Mouse (Mus musculus) forebrain, embryonic 11.5 days (tissue): ENCODE data around the gene Ephb2. TPM values are rescaled to one million over a fixed set of nuclear protein-coding genes. Genes with fewer than 3 reads are reported as not detected.

Experiments used
- ATAC-seq: fragments of 200-750 bp; cut with Nextera tagmentation; replicated peaks from 2 replicates; pipeline ENCODE4 v1.8.0; 2017; ENCODE audit warnings: moderate TSS enrichment; ENCODE audit not compliant: low FRiP score
- DNase-seq: peaks from one replicate; pipeline ENCODE4 v3.0.0-alpha.2; 2017; ENCODE audit warnings: low spot score
- H3K27ac ChIP-seq: fragments of 300-500 bp; sonication (generic); 2 replicates; pipeline ENCODE4 v1.5.1; 2014; ENCODE audit warnings: low read depth, low read length
- H3K27me3 ChIP-seq: fragments of 300-500 bp; sonication (generic); 2 replicates; pipeline ENCODE4 v1.6.1; 2014; ENCODE audit warnings: mild to moderate bottlenecking, low read length, mixed read lengths; ENCODE audit not compliant: control insufficient read depth, insufficient read depth
- H3K36me3 ChIP-seq: fragments of 300-500 bp; sonication (generic); 2 replicates; pipeline ENCODE4 v1.6.1; 2014; ENCODE audit warnings: mild to moderate bottlenecking, low read length, moderate library complexity, mixed read lengths; ENCODE audit not compliant: control insufficient read depth, insufficient read depth
- H3K4me1 ChIP-seq: fragments of 300-500 bp; sonication (generic); replicated peaks from 2 replicates; pipeline ENCODE4 v1.6.1; 2014; ENCODE audit warnings: low read length, mixed read lengths; ENCODE audit not compliant: control insufficient read depth, insufficient read depth
- H3K4me2 ChIP-seq: fragments of 300-500 bp; sonication (generic); 2 replicates; pipeline ENCODE4 v1.6.1; 2014; ENCODE audit warnings: low read depth, mild to moderate bottlenecking, low read length, moderate library complexity, mixed read lengths; ENCODE audit not compliant: severe bottlenecking
- H3K4me3 ChIP-seq: fragments of 300-500 bp; sonication (generic); 2 replicates; pipeline ENCODE4 v1.5.1; 2014; ENCODE audit warnings: low read depth, low read length
- H3K9ac ChIP-seq: fragments of 300-500 bp; sonication (generic); 2 replicates; pipeline ENCODE4 v1.6.1; 2014; ENCODE audit warnings: low read length
- H3K9me3 ChIP-seq: fragments of 300-500 bp; sonication (generic); 2 replicates; pipeline ENCODE4 v1.6.1; 2016; ENCODE audit warnings: low read length, mixed read lengths; ENCODE audit not compliant: control insufficient read depth
- WGBS: fragments of 180-500 bp; shearing (Covaris S2); extraction: QIAGEN DNeasy Blood & Tissue Kit; methylation state at CpG from one replicate; pipeline ENCODE4 v1.1.7; 2014; 5-methylcytosine and 5-hydroxymethylcytosine counted together
- polyA plus RNA-seq: library from polyadenylated mRNA; unstranded; fragments of >200 nt; fragmentation: Nextera tagmentation; extraction: Ambion mirVana; gene quantifications from 2 replicates; pipeline ENCODE4 v1.2.1, GENCODE M21; 2014

The Ephb2 gene
- polyA plus RNA-seq, 1 experiment from 2014 or later, result 36.9 TPM

DNA sequence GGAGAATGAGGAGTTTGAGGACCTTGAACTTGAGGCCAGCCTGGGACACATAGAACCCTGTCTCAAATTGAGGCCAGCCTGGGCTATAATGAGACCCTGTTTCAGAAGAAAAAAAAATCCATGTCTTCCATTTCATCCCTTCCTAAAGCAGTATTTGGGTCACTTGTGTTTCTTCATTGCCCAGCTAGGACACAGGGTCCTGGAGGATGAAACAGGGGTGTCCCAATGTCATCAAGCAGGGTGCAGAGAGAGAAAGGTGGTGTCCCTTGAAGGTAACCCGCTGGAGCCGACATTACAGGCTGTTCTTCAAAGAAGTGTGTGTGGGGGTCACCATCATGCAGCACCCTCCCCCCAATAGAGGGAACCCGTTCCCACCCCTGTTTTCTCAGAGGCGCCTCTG is 86.4 kb downstream of the Ephb2 start:
- H3K4me2 ChIP-seq, result peak overlapping the region; percentile 32
- DNase-seq, result no peak
- H3K9ac ChIP-seq, result peak overlapping the region; percentile 46
- H3K9me3 ChIP-seq, result no peaks in the 10 kb centered on the region
- H3K4me3 ChIP-seq, result no peak overlapping the region
- H3K4me1 ChIP-seq, result peaks cover 45% of the 10 kb centered on the region
- no peaks in the 10 kb centered on the region for H3K36me3 ChIP-seq
- peaks cover 3% of the 10 kb centered on the region; the same call in 1 of the 2 replicates for H3K27me3 ChIP-seq
- H3K27ac ChIP-seq, result peak overlapping the region; percentile 94
- no peak for ATAC-seq
- 10% methylated on average over 4 of the region's 4 CpGs for WGBS

DNA sequence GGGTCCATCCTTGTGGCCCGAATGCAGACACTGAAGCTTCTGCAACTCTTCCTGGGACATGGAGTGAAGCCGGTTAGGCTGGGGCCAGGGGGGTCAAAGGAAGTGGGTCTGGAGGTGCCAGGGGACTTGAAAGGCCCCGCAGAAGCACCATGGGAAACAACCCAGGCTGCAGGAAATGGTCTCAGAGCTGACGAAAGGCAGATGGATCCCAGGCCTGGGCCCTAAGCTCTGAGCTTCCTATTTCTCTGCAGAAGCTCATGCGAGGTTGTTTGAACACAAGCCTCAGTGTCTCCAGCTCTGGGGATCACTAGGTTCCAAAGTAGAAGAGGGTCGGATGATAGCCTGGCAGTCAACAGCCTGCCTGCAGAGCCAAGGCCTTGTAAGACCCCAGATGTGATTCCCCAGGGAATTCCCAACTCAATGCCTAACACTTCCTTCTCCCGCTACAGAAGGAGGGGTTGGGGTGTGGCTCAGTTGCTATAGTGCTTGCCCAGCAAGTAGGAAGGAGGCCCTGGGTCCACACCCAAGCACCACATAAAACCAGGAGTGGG is 86.9 kb downstream of the Ephb2 start:
- no peak overlapping the region for H3K4me2 ChIP-seq
- peak overlapping the region; percentile 94; the same call in 1 of the 2 replicates for H3K27ac ChIP-seq
- H3K4me3 ChIP-seq, result no peak overlapping the region
- no peak overlapping the region for H3K9ac ChIP-seq
- ATAC-seq, result no peak
- peaks cover 41% of the 10 kb centered on the region for H3K4me1 ChIP-seq
- no peaks in the 10 kb centered on the region for H3K9me3 ChIP-seq
- H3K27me3 ChIP-seq, result peaks cover 3% of the 10 kb centered on the region; the same call in 1 of the 2 replicates
- no peaks in the 10 kb centered on the region for H3K36me3 ChIP-seq
- WGBS, result 43% methylated on average over 7 of the region's 7 CpGs
- no peak for DNase-seq

DNA sequence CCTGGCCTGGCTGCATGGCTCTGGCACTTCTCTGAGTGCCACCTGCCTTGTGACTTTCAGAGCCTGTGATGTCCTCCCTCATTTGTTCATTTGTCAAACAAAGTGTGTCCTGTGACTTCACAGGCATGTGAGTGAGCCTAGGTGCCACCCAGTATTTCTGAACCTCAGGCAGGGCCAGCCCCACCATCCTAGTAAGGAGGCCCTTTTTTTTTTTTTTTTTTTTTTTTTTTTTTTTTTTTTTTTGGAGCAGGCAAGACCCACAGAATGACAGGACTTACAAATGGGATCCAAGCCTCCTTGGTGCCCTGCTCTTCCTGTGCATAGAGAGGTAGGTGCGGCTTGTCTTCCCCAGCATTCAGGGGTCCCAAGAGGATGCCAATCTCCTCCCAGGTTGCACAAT is 89.3 kb downstream of the Ephb2 start:
- ATAC-seq (no peak), DNase-seq (no peak)
- H3K4me2 ChIP-seq, result no peak overlapping the region
- H3K36me3 ChIP-seq, result no peaks in the 10 kb centered on the region
- H3K27me3 ChIP-seq, result peaks cover 3% of the 10 kb centered on the region; the same call in 1 of the 2 replicates
- H3K9me3 ChIP-seq, result no peaks in the 10 kb centered on the region
- WGBS, result 87% methylated on average over 1 of the region's 1 CpGs
- no peak overlapping the region for H3K27ac ChIP-seq
- H3K4me1 ChIP-seq, result peaks cover 39% of the 10 kb centered on the region
- no peak overlapping the region for H3K9ac ChIP-seq
- H3K4me3 ChIP-seq, result no peak overlapping the region

DNA sequence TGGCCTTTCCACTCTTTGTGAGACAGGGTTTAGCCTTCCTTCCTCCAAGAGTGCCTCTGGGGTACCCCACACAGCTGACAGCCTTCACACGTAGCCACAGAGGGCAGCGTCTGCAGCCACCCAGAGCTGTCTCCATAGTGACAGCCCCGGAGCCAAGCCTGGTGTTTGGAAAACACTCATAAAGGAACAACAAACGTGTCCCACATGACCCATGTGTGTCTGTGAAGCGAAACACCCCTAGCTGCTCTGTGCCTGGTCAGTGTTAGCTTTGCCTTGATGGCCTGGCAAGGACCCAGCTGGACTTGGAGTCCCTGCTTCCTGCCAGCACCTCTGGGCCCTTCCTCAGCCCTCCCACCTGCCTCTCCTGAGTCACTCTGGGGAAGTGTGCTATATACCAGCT is 93.1 kb downstream of the Ephb2 start:
- Histone ChIP-seq H3K4me2 (no peak overlapping the region), H3K9ac (no peak overlapping the region), H3K36me3 (no peaks in the 10 kb centered on the region), H3K27me3 (peaks cover 1% of the 10 kb centered on the region; the same call in 1 of the 2 replicates), H3K4me3 (no peak overlapping the region), H3K4me1 (peaks cover 19% of the 10 kb centered on the region), H3K9me3 (no peaks in the 10 kb centered on the region), H3K27ac (no peak overlapping the region)
- DNase-seq, result no peak
- WGBS, result 25% methylated on average over 5 of the region's 5 CpGs
- ATAC-seq, result no peak

DNA sequence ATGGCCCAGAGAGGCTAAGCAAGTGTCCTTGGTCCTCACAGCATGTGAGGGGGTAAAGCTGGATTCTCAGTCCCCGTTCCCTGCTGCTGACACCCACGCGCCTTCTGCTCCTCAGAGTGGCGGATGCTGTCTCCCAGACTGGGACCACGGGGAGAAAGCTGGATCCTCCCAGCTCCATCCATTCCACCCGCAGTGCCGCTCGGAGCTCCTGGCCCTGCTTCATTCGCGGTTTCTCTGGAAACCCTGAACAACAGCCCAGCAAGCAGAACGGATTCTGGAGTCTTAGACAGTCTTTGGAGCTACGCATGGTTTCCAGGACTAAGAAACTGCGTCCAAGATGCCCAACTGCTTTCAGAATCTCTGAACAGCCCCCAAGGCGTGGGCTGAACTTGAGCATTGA is 93.9 kb downstream of the Ephb2 start:
- Histone ChIP-seq H3K36me3 (no peaks in the 10 kb centered on the region), H3K9ac (no peak overlapping the region), H3K9me3 (no peaks in the 10 kb centered on the region), H3K4me2 (no peak overlapping the region), H3K4me3 (no peak overlapping the region), H3K27me3 (no peaks in the 10 kb centered on the region), H3K27ac (no peak overlapping the region), H3K4me1 (peaks cover 19% of the 10 kb centered on the region)
- WGBS, result 76% methylated on average over 14 of the region's 14 CpGs
- no peak for ATAC-seq
- no peak for DNase-seq

DNA sequence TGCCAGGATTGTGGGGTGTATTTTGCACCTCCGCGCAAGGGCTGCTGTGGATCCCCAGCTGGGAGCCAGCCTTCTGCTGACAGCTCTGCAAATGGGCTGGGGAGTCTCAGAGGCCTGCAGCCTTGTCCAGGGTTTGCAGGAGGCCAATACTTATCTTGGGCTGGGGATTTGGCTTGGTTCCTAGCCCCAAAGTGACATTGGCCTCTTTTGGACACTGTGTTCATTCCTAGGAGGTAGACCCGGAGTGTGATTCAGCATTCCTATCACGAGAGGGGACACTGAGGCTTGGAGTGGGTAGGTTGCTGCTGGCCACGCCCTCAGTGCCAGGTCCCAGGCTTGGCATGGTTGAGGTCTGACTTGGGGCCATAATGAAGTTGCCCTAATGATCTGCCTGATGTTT is 94.8 kb downstream of the Ephb2 start:
- Histone ChIP-seq H3K4me2 (no peak overlapping the region), H3K27ac (no peak overlapping the region), H3K9me3 (no peaks in the 10 kb centered on the region), H3K4me3 (no peak overlapping the region), H3K36me3 (no peaks in the 10 kb centered on the region), H3K27me3 (no peaks in the 10 kb centered on the region), H3K9ac (no peak overlapping the region), H3K4me1 (peaks cover 22% of the 10 kb centered on the region)
- ATAC-seq (no peak), DNase-seq (no peak)
- 89% methylated on average over 5 of the region's 5 CpGs for WGBS

DNA sequence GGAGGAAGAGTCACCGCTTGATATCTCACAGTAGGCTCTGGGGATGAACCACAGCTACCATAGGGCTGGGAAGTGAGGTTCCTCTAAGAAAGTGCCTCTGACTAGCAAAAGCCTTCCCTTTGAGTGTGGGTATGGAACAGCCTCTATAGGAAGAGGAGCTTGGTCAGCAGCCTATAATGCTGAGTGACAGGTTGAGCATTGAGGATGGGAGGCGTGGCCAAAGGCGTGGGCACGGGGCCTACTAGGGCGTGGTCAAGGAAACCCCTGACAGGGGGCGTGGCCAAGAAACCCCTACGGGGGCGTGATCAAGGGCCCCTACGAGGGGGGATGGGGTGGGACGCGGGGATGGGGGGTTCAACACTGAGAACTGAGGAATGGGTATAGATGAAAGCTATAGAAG is 96.6 kb downstream of the Ephb2 start:
- H3K27ac ChIP-seq, result no peak overlapping the region
- WGBS, result 11% methylated on average over 11 of the region's 11 CpGs
- peaks cover 38% of the 10 kb centered on the region for H3K4me1 ChIP-seq
- H3K9ac ChIP-seq, result no peak overlapping the region
- no peak overlapping the region for H3K4me2 ChIP-seq
- DNase-seq (peak; percentile 78), ATAC-seq (peak; percentile 65)
- no peak overlapping the region for H3K4me3 ChIP-seq
- no peaks in the 10 kb centered on the region for H3K27me3 ChIP-seq
- H3K36me3 ChIP-seq, result no peaks in the 10 kb centered on the region
- no peaks in the 10 kb centered on the region for H3K9me3 ChIP-seq

DNA sequence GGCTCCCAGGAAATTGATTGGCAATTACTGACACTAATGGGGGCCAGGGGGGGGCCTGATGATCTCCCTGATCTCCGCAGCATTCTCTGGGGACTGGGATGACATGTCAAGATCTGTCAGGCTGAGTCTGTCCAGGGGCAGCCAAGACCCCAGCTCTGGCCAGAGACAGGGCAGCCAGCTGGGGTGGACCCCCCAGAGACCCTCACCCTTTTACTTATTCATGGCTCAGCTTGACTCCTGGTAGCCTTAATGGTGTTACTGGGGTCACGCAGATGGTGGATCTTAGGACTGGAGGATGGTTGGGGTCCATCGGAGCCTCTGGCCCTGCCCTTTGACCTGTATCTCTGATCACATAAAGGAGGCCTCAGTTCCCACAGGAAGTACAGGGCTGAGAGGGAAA is 97.5 kb downstream of the Ephb2 start:
- no peak for ATAC-seq
- DNase-seq, result no peak
- no peak overlapping the region for H3K27ac ChIP-seq

DNA sequence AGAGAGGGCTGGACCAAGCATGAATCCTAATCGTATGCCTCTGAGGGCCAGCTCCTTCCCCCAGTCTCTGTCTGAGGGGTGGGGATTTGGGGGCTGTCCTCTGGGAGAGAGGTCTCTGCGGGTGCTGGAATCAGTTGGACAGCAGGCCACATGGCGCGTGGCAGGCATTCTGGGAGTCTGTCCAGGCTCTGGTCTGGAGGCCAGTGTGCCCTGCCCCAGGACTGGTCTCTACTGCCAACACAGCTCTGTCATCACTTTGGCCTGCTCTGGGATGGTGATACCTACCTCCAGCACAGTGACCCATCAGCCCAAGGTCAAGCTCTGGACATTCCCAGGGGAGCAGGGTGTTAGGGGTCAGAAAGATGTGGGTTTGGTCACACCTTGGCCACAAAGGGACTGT is 99.9 kb downstream of the Ephb2 start:
- Histone ChIP-seq H3K4me2 (no peak overlapping the region), H3K9me3 (no peaks in the 10 kb centered on the region), H3K9ac (no peak overlapping the region), H3K4me3 (no peak overlapping the region), H3K4me1 (peaks cover 48% of the 10 kb centered on the region), H3K27ac (no peak overlapping the region), H3K27me3 (no peaks in the 10 kb centered on the region), H3K36me3 (no peaks in the 10 kb centered on the region)
- WGBS, result 76% methylated on average over 4 of the region's 4 CpGs
- ATAC-seq, result no peak
- no peak for DNase-seq

More for the DNA sequence above, 97.5 kb downstream of the Ephb2 start:
- Histone ChIP-seq H3K4me3 (no peak overlapping the region), H3K9me3 (no peaks in the 10 kb centered on the region), H3K27me3 (no peaks in the 10 kb centered on the region), H3K4me1 (peaks cover 41% of the 10 kb centered on the region), H3K4me2 (no peak overlapping the region), H3K36me3 (no peaks in the 10 kb centered on the region), H3K9ac (no peak overlapping the region)
- WGBS, result 44% methylated on average over 3 of the region's 3 CpGs
